Mouse (Mus musculus): ENCODE measurements around the gene Gm35315.
"Not testable (repeated sequence)": the region's sequence is repeated elsewhere in the genome, so short reads cannot be mapped to it uniquely, and the experiment has no call there.

Gm35315 gene

GRCm38 (mm10) chr5:110094030-110094846, at the start of gene Gm35315:
TSS of gene Gm35315 (minus strand) at chr5:110094420.
- peak; percentile 76 for DNase-seq (ENCODE audit: low read depth, low spot score)

GRCm38 (mm10) chr5:110143007-110143406, 48.8 kb upstream of the Gm35315 start:
- no peak for DNase-seq (ENCODE audit: low read depth, low spot score)

GRCm38 (mm10) chr5:110142309-110142708, 48.1 kb upstream of the Gm35315 start:
- DNase-seq (ENCODE audit: low read depth, low spot score), result no peak

GRCm38 (mm10) chr5:110140424-110140823, 46.2 kb upstream of the Gm35315 start:
- no peak for DNase-seq (ENCODE audit: low read depth, low spot score)

GRCm38 (mm10) chr5:110139325-110139724, 45.1 kb upstream of the Gm35315 start:
- DNase-seq (ENCODE audit: low read depth, low spot score), result no peak

- DNase-seq (ENCODE audit: low read depth, low spot score), result no peak
Observed at GRCm38 (mm10) chr5:110137816-110138215, 43.6 kb upstream of the Gm35315 start.

- DNase-seq (ENCODE audit: low read depth, low spot score), result no peak
Observed at GRCm38 (mm10) chr5:110136087-110136464, 41.9 kb upstream of the Gm35315 start.

- DNase-seq (ENCODE audit: low read depth, low spot score), result peak; percentile 97
Observed at GRCm38 (mm10) chr5:110135293-110136086, 41.3 kb upstream of the Gm35315 start, which contains the start of gene Chfr. TSS of gene Chfr (plus strand) at chr5:110135842.

- not testable (repeated sequence) for DNase-seq (ENCODE audit: low read depth, low spot score)
Observed at GRCm38 (mm10) chr5:110122380-110122779, 28.2 kb upstream of the Gm35315 start.

GRCm38 (mm10) chr5:110109991-110110441, 15.8 kb upstream of the Gm35315 start, which contains the start of gene Zfp605:
TSS of gene Zfp605 (plus strand) at chr5:110110092.
- peak; percentile 83 for DNase-seq (ENCODE audit: low read depth, low spot score)

GRCm38 (mm10) chr5:110108305-110108628, 14.0 kb upstream of the Gm35315 start:
- no peak for DNase-seq (ENCODE audit: low read depth, low spot score)

- peak; percentile 94 for DNase-seq (ENCODE audit: low read depth, low spot score)
Observed at GRCm38 (mm10) chr5:110107581-110108304, 13.5 kb upstream of the Gm35315 start, which contains the start of gene Gtpbp6. TSS of gene Gtpbp6 (minus strand) at chr5:110108197.

- no peak for DNase-seq (ENCODE audit: low read depth, low spot score)
Observed at GRCm38 (mm10) chr5:110106901-110107564, 12.8 kb upstream of the Gm35315 start.

- no peak for DNase-seq (ENCODE audit: low read depth, low spot score)
Observed at GRCm38 (mm10) chr5:110106140-110106871, 12.1 kb upstream of the Gm35315 start.

- no peak for DNase-seq (ENCODE audit: low read depth, low spot score)
Observed at GRCm38 (mm10) chr5:110104616-110105380, 10.6 kb upstream of the Gm35315 start.

GRCm38 (mm10) chr5:110103901-110104615, 9.8 kb upstream of the Gm35315 start:
- no peak for DNase-seq (ENCODE audit: low read depth, low spot score)

GRCm38 (mm10) chr5:110102853-110103625, 8.8 kb upstream of the Gm35315 start:
- DNase-seq (ENCODE audit: low read depth, low spot score), result no peak

- DNase-seq (ENCODE audit: low read depth, low spot score), result no peak
Observed at GRCm38 (mm10) chr5:110102429-110102828, 8.2 kb upstream of the Gm35315 start.
